9 mouse cellular contexts compared by ENCODE assay signal in the genomic region with DNA sequence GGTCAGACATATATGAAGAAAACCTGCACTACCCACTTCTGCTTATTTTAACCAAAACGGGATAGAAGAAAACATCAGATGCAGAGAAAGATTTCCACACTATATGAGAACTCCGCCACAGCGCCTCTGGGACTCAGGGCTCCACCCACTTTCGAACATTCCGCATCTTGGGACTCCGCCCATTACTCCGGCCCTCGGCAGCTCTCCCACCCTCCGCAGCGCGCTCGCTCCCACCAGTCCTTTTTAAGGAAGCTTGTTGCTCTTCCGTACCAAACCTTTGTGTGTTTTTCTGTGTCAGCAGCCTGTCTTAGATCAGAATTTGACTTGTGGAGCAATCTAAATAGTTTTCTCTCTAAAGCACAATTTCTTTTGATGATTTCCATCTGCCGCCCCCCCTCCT.
A peak's percentile ranks its signal among the peaks of the same experiment; 100 is the strongest.
DNase-seq lines count a peak whose midpoint lies in the region; ATAC-seq lines count a peak whose summit lies in the region.
"Had no signal": no experiment of that assay in that cellular context is flagged by ENCODE, and none has a peak within 500 bp of the region (broad histone marks: within the 10 kb centered on the region; RNA-seq: fewer than 3 reads in every experiment).

No protein-coding gene starts in this region.

- intact Hi-C loops in left cerebral cortex, postnatal 4 days (cut with DNase I) = no loop called here

- ATAC-seq in common myeloid progenitor, adult 5-6 weeks (replicated peaks; ENCODE audit: low read depth, poor library complexity, severe bottlenecking) = peak; percentile 81
- ATAC-seq in forebrain, embryonic 14.5 days = peak; percentile 56; the same call in 1 of the 2 replicates
- ATAC-seq in midbrain, embryonic 16.5 days = no peak

- H3K4me2 ChIP-seq in forebrain, embryonic 14.5 days (ENCODE audit: low read length) = peak overlapping the region; percentile 16; the same call in 1 of the 2 replicates
- peak overlapping the region; percentile 14; the same call in 1 of the 2 replicates for H3K4me2 ChIP-seq in midbrain, embryonic 16.5 days (ENCODE audit: low read length)

- WGBS in forebrain, embryonic 14.5 days = 2% methylated on average over 14 of the region's 14 CpGs
- WGBS in midbrain, embryonic 16.5 days = 7% methylated on average over 14 of the region's 14 CpGs

- H3K27ac ChIP-seq in forebrain, embryonic 14.5 days (ENCODE audit: low read depth, low read length) = no peak overlapping the region
- H3K27ac ChIP-seq in midbrain, embryonic 16.5 days (ENCODE audit: low read length) = no peak overlapping the region

- peak; percentile 29 for DNase-seq in left cerebral cortex, postnatal 4 days
- no peak for DNase-seq in left cerebral cortex, adult 8-10 months (ENCODE audit: low spot score in 2 of 2)
- peak; percentile 66 for DNase-seq in forebrain, embryonic 14.5 days (ENCODE audit: low spot score)
- no peak for DNase-seq in right cerebral cortex, postnatal 36 days (ENCODE audit: low spot score in 2 of 2)
- DNase-seq in urinary bladder, adult 2 months (ENCODE audit: low spot score) = no peak
- DNase-seq: kidney, postnatal 36 days had no signal

- no peaks in the 10 kb centered on the region for H3K9me3 ChIP-seq in forebrain, embryonic 14.5 days (replicated peaks; ENCODE audit: control insufficient read depth, low read length)
- H3K9me3 ChIP-seq in midbrain, embryonic 16.5 days (replicated peaks; ENCODE audit: control insufficient read depth, low read length, poor library complexity, severe bottlenecking) = no peaks in the 10 kb centered on the region

- H3K4me1 ChIP-seq in forebrain, embryonic 14.5 days (ENCODE audit: control insufficient read depth, insufficient read depth, low read length) = peaks cover 7% of the 10 kb centered on the region
- peaks cover 2% of the 10 kb centered on the region; the same call in 1 of the 2 replicates for H3K4me1 ChIP-seq in midbrain, embryonic 16.5 days (ENCODE audit: control insufficient read depth, insufficient read depth, low read length)

- no peak overlapping the region for H3K4me3 ChIP-seq in forebrain, embryonic 14.5 days (ENCODE audit: low read depth, low read length)
- H3K4me3 ChIP-seq in midbrain, embryonic 16.5 days (ENCODE audit: low read depth, low read length) = no peak overlapping the region
- H3K4me3 ChIP-seq: erythroblast, embryonic 14.5 days had no signal

- no peak overlapping the region for H3K9ac ChIP-seq in forebrain, embryonic 14.5 days (ENCODE audit: low read length)
- H3K9ac ChIP-seq in midbrain, embryonic 16.5 days (ENCODE audit: low read depth, low read length) = no peak overlapping the region

- no peaks in the 10 kb centered on the region for H3K36me3 ChIP-seq in forebrain, embryonic 14.5 days (ENCODE audit: control insufficient read depth, insufficient read depth, low read length)
- H3K36me3 ChIP-seq in midbrain, embryonic 16.5 days (ENCODE audit: control insufficient read depth, insufficient read depth, low read length) = no peaks in the 10 kb centered on the region

- peaks cover 63% of the 10 kb centered on the region for H3K27me3 ChIP-seq in forebrain, embryonic 14.5 days (replicated peaks; ENCODE audit: control insufficient read depth, insufficient read depth, low read length)
- H3K27me3 ChIP-seq in midbrain, embryonic 16.5 days (ENCODE audit: control insufficient read depth, insufficient read depth, low read depth, low read length) = peaks cover 76% of the 10 kb centered on the region

Comparison
In these comparisons a context has a peak if more than half of its experiments do, and no peak if none do; other contexts are left out.
1. DNase-seq: peak in left cerebral cortex, postnatal 4 days (single experiment) and forebrain, embryonic 14.5 days (single experiment); none in left cerebral cortex, adult 8-10 months (0 of 2), right cerebral cortex, postnatal 36 days (0 of 2) and urinary bladder, adult 2 months (single experiment).